Mouse (Mus musculus) MEL (cell line): ENCODE data around the gene Unc13c. TPM values are rescaled to one million over a fixed set of nuclear protein-coding genes. Genes with fewer than 3 reads are reported as not detected.

Source experiments
- DNase-seq: peaks from one replicate; pipeline ENCODE4 v3.0.0; 2011; ENCODE audit warnings: low read depth, low spot score
- H3K27ac ChIP-seq: 2 replicates; pipeline ENCODE4 v1.5.1; 2012; ENCODE audit warnings: low read depth, mild to moderate bottlenecking, control low read depth, low read length, moderate library complexity; ENCODE audit not compliant: control insufficient read depth
- H3K27me3 ChIP-seq, 2 experiments: fragments of 150-350 bp in 1 of 2; sonication (generic) in 1 of 2; 2 replicates each; pipeline ENCODE4 v1.6.1; 2012; ENCODE audit warnings: low read length in 2 of 2, mild to moderate bottlenecking in 2 of 2, improper control_type of control experiment in 1 of 2, moderate library complexity in 1 of 2; ENCODE audit not compliant: insufficient read depth in 2 of 2, control insufficient read depth in 1 of 2
- H3K36me3 ChIP-seq, 2 experiments: 2 replicates each; pipeline ENCODE4 v1.6.1; 2012 to 2014; ENCODE audit warnings: low read length in 2 of 2, improper control_type of control experiment in 1 of 2, inconsistent platforms in 1 of 2, mild to moderate bottlenecking in 1 of 2; ENCODE audit not compliant: insufficient read depth in 2 of 2, control insufficient read depth in 1 of 2
- H3K4me1 ChIP-seq, 2 experiments: fragments of 150-350 bp in 1 of 2; sonication (generic) in 1 of 2; 2 replicates each; pipeline ENCODE4 v1.6.1; 2012; ENCODE audit warnings: low read length in 2 of 2, improper control_type of control experiment in 1 of 2, mild to moderate bottlenecking in 1 of 2; ENCODE audit not compliant: insufficient read depth in 2 of 2, control insufficient read depth in 1 of 2
- H3K4me3 ChIP-seq, 2 experiments: fragments of 150-350 bp in 1 of 2; sonication (generic) in 1 of 2; 2 replicates each; pipeline ENCODE4 v1.5.1; 2012; ENCODE audit warnings: low read depth in 2 of 2, low read length in 2 of 2, mild to moderate bottlenecking in 2 of 2, moderate library complexity in 2 of 2, control low read depth in 1 of 2, improper control_type of control experiment in 1 of 2; ENCODE audit not compliant: control insufficient read depth in 1 of 2, insufficient read depth in 1 of 2
- H3K79me2 ChIP-seq: 2 replicates; pipeline ENCODE4 v1.6.1; 2012; ENCODE audit warnings: mild to moderate bottlenecking, low read length, moderate library complexity; ENCODE audit not compliant: control insufficient read depth, poor library complexity, insufficient read depth
- H3K9ac ChIP-seq: 2 replicates; pipeline ENCODE4 v1.6.1; 2012; ENCODE audit warnings: low read depth, mild to moderate bottlenecking, control low read depth, low read length, moderate library complexity; ENCODE audit not compliant: control insufficient read depth, poor library complexity, severe bottlenecking
- H3K9me3 ChIP-seq: fragments of 150-350 bp; sonication (generic); replicated peaks from 2 replicates; pipeline ENCODE4 v1.6.1; 2012; ENCODE audit warnings: mild to moderate bottlenecking, low read length, improper control_type of control experiment, moderate library complexity; ENCODE audit not compliant: insufficient read depth
- BHLHE40 ChIP-seq: IDR thresholded peaks from 2 replicates; pipeline ENCODE4 v1.6.1; 2012; ENCODE audit warnings: low read depth, mild to moderate bottlenecking, inconsistent platforms, low read length, improper control_type of control experiment, borderline replicate concordance
- CHD2 ChIP-seq: IDR thresholded peaks from 2 replicates; pipeline ENCODE4 v1.6.1; 2011; ENCODE audit warnings: low read length, improper control_type of control experiment
- E2F4 ChIP-seq: IDR thresholded peaks from 2 replicates; pipeline ENCODE4 v1.6.1; 2011; ENCODE audit warnings: low read depth, low read length, improper control_type of control experiment, borderline replicate concordance
- ELF1 ChIP-seq: IDR thresholded peaks from 2 replicates; pipeline ENCODE4 v1.6.1; 2014; ENCODE audit warnings: low read depth, mild to moderate bottlenecking, inconsistent platforms, low read length, improper control_type of control experiment, moderate library complexity
- EP300 ChIP-seq, 2 experiments: IDR thresholded peaks; 2 replicates each; pipeline ENCODE4 v1.6.1; 2011; ENCODE audit warnings: improper control_type of control experiment in 2 of 2, low read length in 2 of 2, low read depth in 1 of 2, mild to moderate bottlenecking in 1 of 2
- JUND ChIP-seq: IDR thresholded peaks from 2 replicates; pipeline ENCODE4 v1.6.1; 2011; ENCODE audit warnings: low read depth, mild to moderate bottlenecking, improper control_type of control experiment, low read length
- MAFK ChIP-seq: IDR thresholded peaks from 2 replicates; pipeline ENCODE4 v1.6.1; 2011; ENCODE audit warnings: low read depth, mild to moderate bottlenecking, low read length, improper control_type of control experiment, borderline replicate concordance
- MEF2A ChIP-seq: IDR thresholded peaks from 2 replicates; pipeline ENCODE4 v1.6.1; 2014; ENCODE audit warnings: low read depth, mild to moderate bottlenecking, inconsistent platforms, low read length, improper control_type of control experiment; ENCODE audit not compliant: poor library complexity, insufficient replicate concordance, severe bottlenecking; ENCODE audit errors: extremely low read depth
- MXI1 ChIP-seq: IDR thresholded peaks from 2 replicates; pipeline ENCODE4 v1.6.1; 2011; ENCODE audit warnings: mild to moderate bottlenecking, low read depth, low read length, improper control_type of control experiment
- MYB ChIP-seq: IDR thresholded peaks from 2 replicates; pipeline ENCODE4 v1.6.1; 2011; ENCODE audit warnings: mild to moderate bottlenecking, low read depth, low read length, improper control_type of control experiment
- MYC ChIP-seq: IDR thresholded peaks from 2 replicates; pipeline ENCODE4 v1.6.1; 2011; ENCODE audit warnings: low read depth, mild to moderate bottlenecking, low read length, improper control_type of control experiment, moderate library complexity
- NELFE ChIP-seq: IDR thresholded peaks from 2 replicates; pipeline ENCODE4 v1.6.1; 2011; ENCODE audit warnings: low read depth, low read length, improper control_type of control experiment
- NRF1 ChIP-seq: IDR thresholded peaks from 2 replicates; pipeline ENCODE4 v1.6.1; 2014; ENCODE audit warnings: low read depth, mild to moderate bottlenecking, inconsistent platforms, low read length, improper control_type of control experiment, moderate library complexity; ENCODE audit not compliant: poor library complexity, insufficient read depth, severe bottlenecking
- POLR2AphosphoS2 ChIP-seq: IDR thresholded peaks from 2 replicates; pipeline ENCODE4 v1.6.1; 2011; ENCODE audit warnings: low read length, improper control_type of control experiment
- RAD21 ChIP-seq: IDR thresholded peaks from 2 replicates; pipeline ENCODE4 v1.6.1; 2011; ENCODE audit warnings: mild to moderate bottlenecking, low read depth, low read length, improper control_type of control experiment
- RCOR1 ChIP-seq: IDR thresholded peaks from 2 replicates; pipeline ENCODE4 v1.6.1; 2012; ENCODE audit warnings: low read depth, mild to moderate bottlenecking, inconsistent platforms, low read length, improper control_type of control experiment
- TCF12 ChIP-seq: IDR thresholded peaks from 2 replicates; pipeline ENCODE4 v1.6.1; 2014; ENCODE audit warnings: low read depth, mild to moderate bottlenecking, inconsistent platforms, low read length, improper control_type of control experiment, moderate library complexity
- USF1 ChIP-seq: IDR thresholded peaks from 2 replicates; pipeline ENCODE4 v1.6.1; 2014; ENCODE audit warnings: low read depth, mild to moderate bottlenecking, inconsistent platforms, low read length, improper control_type of control experiment, moderate library complexity
- ZKSCAN1 ChIP-seq: IDR thresholded peaks from 2 replicates; pipeline ENCODE4 v1.6.1; 2012; ENCODE audit warnings: low read depth, mild to moderate bottlenecking, inconsistent platforms, low read length, improper control_type of control experiment, moderate library complexity
- ZNF384 ChIP-seq: IDR thresholded peaks from 2 replicates; pipeline ENCODE4 v1.6.1; 2012; ENCODE audit warnings: low read depth, mild to moderate bottlenecking, inconsistent platforms, low read length, improper control_type of control experiment
- polyA plus RNA-seq, 2 experiments: library from polyadenylated mRNA; stranded (reverse) in 1 of 2; unstranded in 1 of 2; fragments of >175 nt in 1 of 2; fragments of >200 nt in 1 of 2; gene quantifications; 2 replicates each; pipeline versions ENCODE4 v1.2.1 to v1.2.4; 2012; ENCODE audit warnings: low replicate concordance in 2 of 2, low read depth in 1 of 2; ENCODE audit not compliant: insufficient read length in 2 of 2, insufficient read depth in 1 of 2, missing spikeins in 1 of 2
- total RNA-seq: library from RNA; depleted of rRNA; stranded (reverse); fragments of 300-350 nt; gene quantifications from 2 replicates; pipeline ENCODE4 v1.2.3, GENCODE M21; 2012

The Unc13c gene
- total and polyA plus RNA-seq, 3 experiments = not detected

- Histone ChIP-seq H3K27ac (no peak overlapping the region), H3K4me3 (no peak overlapping the region), H3K36me3 (no peaks in the 10 kb centered on the region), H3K27me3 (no peaks in the 10 kb centered on the region), H3K79me2 (no peaks in the 10 kb centered on the region), H3K9me3 (no peaks in the 10 kb centered on the region), H3K9ac (no peak overlapping the region), H3K4me1 (no peaks in the 10 kb centered on the region)
- TF ChIP-seq MYB (no peak), RCOR1 (no peak), USF1 (no peak), MEF2A (no peak), E2F4 (no peak), BHLHE40 (no peak), NRF1 (no peak), MAFK (no peak), TCF12 (no peak), ZNF384 (no peak), CHD2 (no peak), JUND (no peak), RAD21 (no peak), EP300 (IDR thresholded peaks at IDR 0.05; ENCODE audit: low read depth in 1 of 2, low read length in 2 of 2) (no peak), ZKSCAN1 (no peak), POLR2AphosphoS2 (no peak), MYC (no peak)
- no peak for DNase-seq
Measured at GRCm38 (mm10) chr9:73697103-73697502, 271.7 kb downstream of the Unc13c start.

- Histone ChIP-seq H3K36me3 (no peaks in the 10 kb centered on the region), H3K4me3 (no peak overlapping the region), H3K27me3 (no peaks in the 10 kb centered on the region), H3K9ac (no peak overlapping the region), H3K4me1 (no peaks in the 10 kb centered on the region), H3K27ac (no peak overlapping the region), H3K79me2 (no peaks in the 10 kb centered on the region), H3K9me3 (no peaks in the 10 kb centered on the region)
- no peak for DNase-seq
- no peak for TF ChIP-seq ELF1
- no peak for TF ChIP-seq MXI1
- TF ChIP-seq ZKSCAN1 = no peak
- no peak for TF ChIP-seq NELFE
- TF ChIP-seq MEF2A = no peak
- TF ChIP-seq E2F4 = no peak
Measured at GRCm38 (mm10) chr9:73681580-73681979, 287.2 kb downstream of the Unc13c start.
